Mouse (Mus musculus): ENCODE data around the gene Ndst2. TPM values are rescaled to one million over a fixed set of nuclear protein-coding genes. Genes with fewer than 3 reads are reported as not detected.

Gene Ndst2
- 14.9 TPM for polyA plus RNA-seq (2015; fragmentation: Illumina TruSeq; extraction: RNeasy Lipid Tissue Mini Kit (QIAGEN cat#74804); ENCODE audit: low read depth, low replicate concordance)

DNA sequence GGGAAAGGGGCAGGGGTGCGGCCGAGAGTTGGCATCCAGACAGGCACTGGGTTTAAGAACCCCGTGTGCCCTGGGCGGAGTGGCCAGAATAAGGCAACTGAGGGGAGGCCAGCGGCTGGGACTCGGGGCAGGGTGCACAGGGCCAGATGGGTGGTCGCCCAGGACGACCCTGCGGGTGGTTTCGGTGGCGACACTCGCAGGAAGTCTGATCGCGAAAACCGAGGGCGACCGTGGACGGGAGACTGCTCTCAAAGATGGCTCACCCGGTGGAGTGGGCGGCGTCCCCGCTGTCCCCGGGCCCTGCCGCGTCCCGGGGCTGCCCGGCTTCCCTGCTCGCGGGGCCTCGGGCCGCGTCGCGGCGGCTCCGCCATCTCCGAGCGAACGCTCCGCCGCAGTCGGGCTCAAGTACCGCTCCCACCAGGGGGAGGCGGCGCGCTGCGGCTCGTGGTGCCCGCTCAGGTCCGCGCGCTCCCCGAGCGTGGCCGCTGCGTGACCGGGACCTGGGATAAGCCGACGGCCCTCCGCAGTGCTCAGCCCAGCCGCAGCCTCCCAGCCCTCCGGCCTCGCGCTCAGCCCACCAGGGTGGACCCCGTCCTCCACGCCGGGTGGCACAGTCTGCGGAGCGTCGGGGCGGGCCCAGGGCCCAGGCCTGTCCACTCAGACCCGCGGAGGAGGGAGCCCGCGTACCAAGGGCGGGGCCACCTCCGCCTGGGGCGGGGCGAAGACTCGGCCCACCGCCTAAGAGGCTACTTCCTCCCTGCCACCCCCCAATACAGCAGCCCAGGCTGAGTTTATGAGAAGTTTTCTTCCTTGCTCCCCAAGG lies at the start of gene Ndst2:
Gene Ndst2, minus strand, starts transcription at position 611 of the 823 bp plus-strand sequence.

DNA sequence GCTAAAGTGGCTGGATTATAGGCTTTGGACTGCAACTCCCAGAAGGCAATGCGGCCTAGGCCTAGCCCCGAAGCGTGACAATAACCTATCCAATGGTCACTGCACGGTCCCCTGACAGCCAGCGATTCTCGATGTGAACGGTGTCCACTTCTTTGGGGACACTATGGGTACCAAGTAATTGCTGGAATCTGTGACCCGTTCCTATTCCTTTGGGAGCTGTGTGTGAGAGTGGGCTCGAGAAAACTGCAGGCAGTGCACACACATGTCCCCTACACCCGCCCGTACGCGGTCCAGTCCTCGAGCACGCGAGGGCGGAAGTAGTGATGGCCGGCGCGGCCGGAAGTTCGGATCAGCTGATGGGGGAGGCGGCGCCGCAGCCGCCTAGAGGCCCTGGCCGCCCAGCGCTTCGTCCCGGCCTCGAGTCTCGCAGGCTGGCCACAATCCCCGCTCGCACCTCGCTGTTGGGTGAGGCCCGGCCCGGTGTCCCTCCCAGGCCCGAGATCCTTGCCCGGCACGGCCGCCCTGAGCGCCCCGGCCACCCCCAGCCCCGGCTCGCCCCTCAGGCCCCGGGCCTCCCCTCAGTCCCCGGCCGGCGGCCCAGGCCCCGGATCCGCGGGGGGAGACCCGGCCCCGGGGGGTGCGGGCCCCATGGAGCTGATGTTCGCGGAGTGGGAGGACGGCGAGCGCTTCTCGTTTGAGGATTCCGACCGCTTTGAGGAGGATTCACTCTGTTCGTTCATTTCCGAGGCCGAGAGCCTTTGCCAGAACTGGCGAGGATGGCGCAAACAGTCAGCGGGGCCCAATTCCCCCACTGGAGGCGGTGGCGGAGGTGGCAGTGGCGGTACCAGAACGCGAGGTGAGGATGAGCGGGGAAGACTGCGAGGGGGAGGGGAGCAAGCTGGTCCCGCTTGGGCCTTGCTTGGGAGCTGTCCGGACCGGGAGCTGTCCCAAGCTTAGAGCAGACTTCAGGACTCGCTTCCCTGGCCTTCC lies 26.9 kb downstream of the Ndst2 start, which contains the start of gene Zswim8:
Gene Zswim8, plus strand, starts transcription at position 352 of the 990 bp plus-strand sequence.

DNA sequence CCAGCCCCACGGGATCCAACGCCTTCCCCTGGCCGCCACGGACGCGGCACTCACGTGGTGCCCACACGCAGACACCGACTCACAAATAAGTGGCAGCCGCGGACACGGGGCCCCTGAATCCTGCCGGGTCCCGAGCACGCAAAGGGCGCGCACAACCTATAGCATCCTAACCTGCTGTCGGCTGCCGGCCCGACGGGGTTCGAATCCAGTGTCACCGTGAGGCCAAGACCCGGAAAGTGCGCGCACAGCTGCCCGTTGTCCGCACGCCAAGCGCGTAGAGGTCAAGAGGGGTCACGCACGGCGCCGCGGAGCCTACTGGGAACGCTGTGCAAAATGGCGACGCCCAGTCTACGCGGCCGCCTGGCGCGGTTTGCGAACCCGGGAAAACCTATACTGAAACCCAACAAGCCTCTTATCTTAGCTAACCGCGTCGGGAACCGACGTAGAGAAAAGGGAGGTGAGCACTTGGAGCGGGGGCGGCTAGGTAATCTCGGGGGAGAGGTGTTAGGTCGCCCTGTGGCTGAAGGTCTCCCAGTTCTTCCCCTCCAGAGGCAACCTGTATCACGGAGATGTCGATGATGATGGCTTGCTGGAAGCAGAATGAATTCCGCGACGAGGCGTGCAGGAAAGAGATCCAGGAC lies 31.5 kb downstream of the Ndst2 start, which contains the start of gene Chchd1:
Gene Chchd1, plus strand, starts transcription at position 266 of the 641 bp plus-strand sequence.

DNA sequence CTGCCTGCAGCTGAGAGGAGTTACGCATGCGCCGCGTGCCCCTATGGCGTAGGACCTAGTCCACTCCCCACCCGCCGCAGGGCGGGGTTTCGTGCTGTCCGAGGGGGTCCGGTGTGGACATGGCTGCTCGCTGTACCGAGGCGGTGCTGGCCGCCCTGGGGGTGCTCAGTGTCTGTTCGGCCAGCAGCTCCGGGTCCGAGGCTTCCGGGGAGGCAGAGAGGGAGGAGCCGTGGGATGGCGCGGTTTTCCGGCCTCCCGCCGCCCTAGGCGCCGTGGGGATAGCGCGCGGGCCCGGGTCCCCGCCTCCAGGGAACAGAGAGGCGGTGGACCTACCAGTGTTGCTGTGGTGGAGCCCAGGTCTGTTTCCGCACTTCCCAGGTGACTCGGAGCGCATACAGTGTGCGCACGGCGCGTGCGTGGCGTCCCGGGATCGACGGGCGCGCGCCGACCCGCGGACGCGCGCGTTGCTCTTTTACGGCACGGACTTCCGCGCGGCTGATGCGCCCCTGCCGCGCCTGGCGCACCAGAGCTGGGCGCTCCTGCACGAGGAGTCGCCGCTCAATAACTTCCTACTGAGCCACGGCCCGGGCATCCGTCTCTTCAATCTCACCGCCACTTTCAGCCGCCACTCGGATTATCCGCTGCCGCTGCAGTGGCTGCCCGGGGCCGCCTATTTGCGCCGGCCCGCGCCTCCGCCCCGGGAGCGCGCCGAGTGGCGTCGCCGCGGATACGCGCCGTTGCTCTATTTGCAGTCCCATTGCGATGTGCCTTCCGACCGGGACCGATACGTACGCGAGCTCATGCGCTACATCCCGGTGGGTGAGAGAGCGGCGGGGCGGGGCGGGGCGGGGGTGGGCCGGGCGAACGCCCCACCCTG lies 39.2 kb downstream of the Ndst2 start, which contains the start of gene Fut11:
Gene Fut11, plus strand, starts transcription at position 85 of the 877 bp plus-strand sequence.

DNA sequence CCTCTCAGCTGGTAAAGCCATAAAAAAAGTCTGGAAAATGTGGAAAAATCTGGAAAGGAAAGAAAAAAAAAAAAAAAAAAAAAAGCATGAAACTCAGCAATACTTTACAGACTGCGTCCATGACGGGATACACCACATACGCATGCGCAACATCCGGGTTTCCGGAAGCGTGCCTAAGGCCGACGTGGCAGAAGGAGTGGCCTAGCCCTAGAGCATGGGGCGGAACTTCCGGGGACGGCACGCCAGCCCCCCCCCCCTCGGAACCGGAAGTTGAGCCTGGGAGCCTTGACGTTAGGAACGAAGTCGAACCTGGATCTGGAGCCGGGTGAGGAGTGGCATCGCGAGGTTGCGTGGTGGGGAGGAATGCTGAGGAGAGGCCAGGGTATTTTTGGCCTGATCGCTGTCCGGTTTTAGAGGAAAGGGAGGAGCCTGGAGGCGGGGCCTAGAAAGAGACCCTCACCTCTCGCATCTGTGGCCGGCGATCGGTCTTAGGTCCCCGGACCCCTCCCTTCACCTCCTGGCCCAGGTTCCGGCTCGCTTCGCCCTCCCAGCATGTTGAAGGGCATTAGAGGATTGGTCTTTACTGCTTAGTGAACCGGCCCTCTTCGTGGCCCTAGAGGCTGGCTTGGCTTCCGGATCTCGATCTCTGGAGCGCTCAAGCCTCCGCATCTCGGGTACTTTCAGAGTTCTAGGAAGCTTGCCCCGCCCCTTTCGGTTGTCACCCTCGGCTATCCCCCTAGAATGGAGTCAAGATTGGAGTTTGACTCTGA lies 60.1 kb downstream of the Ndst2 start, which contains the start of gene Sec24c:
Gene Sec24c, plus strand, starts transcription at position 245 of the 770 bp plus-strand sequence.

Other genes with a start within 250 kb of the Ndst2 start
- 0.33 TPM for gene Mss51, start 237.7 kb downstream of the Ndst2 start, polyA plus RNA-seq (2015; fragmentation: Illumina TruSeq; extraction: RNeasy Lipid Tissue Mini Kit (QIAGEN cat#74804); ENCODE audit: low read depth, low replicate concordance)
- 266 TPM for gene Ppp3cb, start 188.0 kb downstream of the Ndst2 start, polyA plus RNA-seq (2015; fragmentation: Illumina TruSeq; extraction: RNeasy Lipid Tissue Mini Kit (QIAGEN cat#74804); ENCODE audit: low read depth, low replicate concordance)
- 42.2 TPM for gene Usp54, start 93.5 kb downstream of the Ndst2 start, polyA plus RNA-seq (2015; fragmentation: Illumina TruSeq; extraction: RNeasy Lipid Tissue Mini Kit (QIAGEN cat#74804); ENCODE audit: low read depth, low replicate concordance)
- gene Myoz1, start 78.0 kb downstream of the Ndst2 start, polyA plus RNA-seq (2015; fragmentation: Illumina TruSeq; extraction: RNeasy Lipid Tissue Mini Kit (QIAGEN cat#74804); ENCODE audit: low read depth, low replicate concordance) = not detected
- gene Synpo2l, start 66.2 kb downstream of the Ndst2 start, polyA plus RNA-seq (2015; fragmentation: Illumina TruSeq; extraction: RNeasy Lipid Tissue Mini Kit (QIAGEN cat#74804); ENCODE audit: low read depth, low replicate concordance) = not detected
- gene Sec24c, start 60.3 kb downstream of the Ndst2 start, polyA plus RNA-seq (2015; fragmentation: Illumina TruSeq; extraction: RNeasy Lipid Tissue Mini Kit (QIAGEN cat#74804); ENCODE audit: low read depth, low replicate concordance) = 57.9 TPM
- gene Fut11, start 39.6 kb downstream of the Ndst2 start, polyA plus RNA-seq (2015; fragmentation: Illumina TruSeq; extraction: RNeasy Lipid Tissue Mini Kit (QIAGEN cat#74804); ENCODE audit: low read depth, low replicate concordance) = 14.1 TPM
- gene Chchd1, start 31.6 kb downstream of the Ndst2 start, polyA plus RNA-seq (2015; fragmentation: Illumina TruSeq; extraction: RNeasy Lipid Tissue Mini Kit (QIAGEN cat#74804); ENCODE audit: low read depth, low replicate concordance) = 163 TPM
- gene Zswim8, start 27.0 kb downstream of the Ndst2 start, polyA plus RNA-seq (2015; fragmentation: Illumina TruSeq; extraction: RNeasy Lipid Tissue Mini Kit (QIAGEN cat#74804); ENCODE audit: low read depth, low replicate concordance) = 95.7 TPM
- gene Camk2g, start 59.5 kb upstream of the Ndst2 start, polyA plus RNA-seq (2015; fragmentation: Illumina TruSeq; extraction: RNeasy Lipid Tissue Mini Kit (QIAGEN cat#74804); ENCODE audit: low read depth, low replicate concordance) = 264 TPM
- gene Plau, start 102.1 kb upstream of the Ndst2 start, polyA plus RNA-seq (2015; fragmentation: Illumina TruSeq; extraction: RNeasy Lipid Tissue Mini Kit (QIAGEN cat#74804); ENCODE audit: low read depth, low replicate concordance) = 4.3 TPM
- 16.2 TPM for gene Vcl, start 194.8 kb upstream of the Ndst2 start, polyA plus RNA-seq (2015; fragmentation: Illumina TruSeq; extraction: RNeasy Lipid Tissue Mini Kit (QIAGEN cat#74804); ENCODE audit: low read depth, low replicate concordance)